Mouse (Mus musculus): Measurements from ENCODE around the gene Cyp2w1.

Gene Cyp2w1

DNA sequence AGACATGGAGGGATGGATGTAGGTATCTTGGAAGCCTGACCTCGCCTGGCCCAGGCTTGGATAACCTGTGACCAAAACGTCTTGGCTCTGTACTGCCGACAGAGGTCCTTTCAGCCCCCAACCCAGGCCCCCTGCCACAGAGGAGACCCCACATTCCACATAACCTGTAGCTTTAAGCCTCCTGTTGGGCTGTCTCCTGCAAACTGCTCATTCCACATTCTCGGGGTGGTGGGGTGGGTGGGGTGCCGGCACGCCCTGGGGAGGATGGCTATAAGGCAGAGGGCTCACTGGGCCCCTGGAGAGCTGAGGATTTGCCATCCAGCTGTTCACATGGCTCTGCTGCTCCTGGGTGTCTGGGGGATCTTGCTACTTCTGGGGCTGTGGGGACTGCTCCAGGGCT, at the start of gene Cyp2w1:
TSS of gene Cyp2w1 (plus strand) at position 301 of the 400 bp plus-strand sequence.
- no peak for DNase-seq (ENCODE audit: low read depth)

DNA sequence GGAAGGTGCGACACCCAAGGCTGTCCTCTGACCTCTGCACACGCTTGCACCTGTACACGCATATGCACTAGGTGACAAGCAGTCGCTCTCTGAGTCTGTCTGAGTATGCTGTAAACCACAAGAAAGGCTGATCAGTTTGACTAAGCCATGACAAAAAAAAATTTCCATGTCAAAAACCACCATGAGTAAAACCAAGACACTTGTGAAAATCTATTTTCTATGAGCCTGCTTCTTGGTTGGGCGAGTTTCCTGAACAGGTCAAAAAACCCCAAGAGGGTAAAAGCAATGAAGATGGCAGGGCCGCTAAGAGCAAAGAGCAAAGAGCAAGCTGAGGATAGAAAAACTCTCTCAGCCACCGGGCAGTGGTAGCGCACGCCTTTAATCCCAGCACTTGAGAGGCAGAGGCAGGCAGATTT, 48.8 kb upstream of the Cyp2w1 start:
- no peak for DNase-seq (ENCODE audit: low read depth)

DNA sequence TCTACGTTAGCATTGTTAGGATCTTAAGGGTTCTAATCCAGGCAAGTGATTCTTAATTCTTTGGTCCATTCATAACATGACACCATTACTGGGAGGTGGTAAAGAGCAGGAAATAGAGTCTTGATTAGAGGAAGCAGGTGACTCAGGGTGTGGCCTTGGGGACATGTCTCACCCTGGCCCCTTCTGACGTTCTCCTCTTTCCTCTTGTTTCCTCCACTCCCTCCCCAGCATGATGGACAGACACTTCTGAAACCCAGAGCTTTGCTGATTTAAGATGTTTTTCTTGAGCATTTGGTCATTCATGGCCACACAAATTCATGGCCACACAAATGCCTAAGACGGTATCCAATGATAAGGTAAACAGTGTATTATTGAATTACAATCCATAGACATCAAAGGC, 42.5 kb upstream of the Cyp2w1 start:
- DNase-seq (ENCODE audit: low read depth), result no peak

DNA sequence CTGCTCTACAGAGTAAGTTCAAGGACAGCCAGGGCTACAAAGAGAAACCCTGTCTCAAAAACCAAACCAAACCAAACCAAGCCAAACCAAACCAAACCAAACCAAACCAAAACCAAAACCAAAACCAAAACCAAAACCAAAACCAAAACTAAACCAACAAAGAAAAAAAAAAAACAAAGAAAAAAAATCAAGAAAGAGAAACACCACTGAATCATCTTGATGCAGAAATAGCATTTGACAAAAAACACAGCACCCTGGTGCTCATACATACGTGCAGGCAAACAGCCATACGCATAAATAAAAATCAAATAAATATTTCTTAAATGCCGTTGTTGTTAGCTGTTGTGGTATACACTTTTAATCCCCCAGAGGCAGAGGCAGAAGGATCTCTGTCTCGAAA, 41.9 kb upstream of the Cyp2w1 start:
- no peak for DNase-seq (ENCODE audit: low read depth)

DNA sequence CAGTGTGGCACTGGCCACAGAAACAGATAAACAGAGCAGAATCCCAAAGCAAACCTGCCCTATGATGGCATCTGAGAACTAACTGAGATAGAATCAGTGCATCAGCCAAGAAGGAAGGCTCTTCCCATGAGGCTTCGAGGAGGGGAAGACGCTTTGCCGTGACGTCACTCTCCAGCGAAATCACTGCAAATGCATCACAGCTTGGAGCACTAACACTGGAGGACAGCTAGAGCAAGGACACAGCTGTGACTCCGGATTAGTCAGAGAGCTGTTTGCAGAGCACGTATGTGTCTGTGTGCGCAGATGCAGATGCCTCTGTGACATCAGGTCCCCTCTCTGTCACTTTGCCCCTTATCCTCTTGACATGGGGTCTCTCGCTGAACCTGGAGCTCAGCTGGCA, 40.6 kb upstream of the Cyp2w1 start:
- no peak for DNase-seq (ENCODE audit: low read depth)

DNA sequence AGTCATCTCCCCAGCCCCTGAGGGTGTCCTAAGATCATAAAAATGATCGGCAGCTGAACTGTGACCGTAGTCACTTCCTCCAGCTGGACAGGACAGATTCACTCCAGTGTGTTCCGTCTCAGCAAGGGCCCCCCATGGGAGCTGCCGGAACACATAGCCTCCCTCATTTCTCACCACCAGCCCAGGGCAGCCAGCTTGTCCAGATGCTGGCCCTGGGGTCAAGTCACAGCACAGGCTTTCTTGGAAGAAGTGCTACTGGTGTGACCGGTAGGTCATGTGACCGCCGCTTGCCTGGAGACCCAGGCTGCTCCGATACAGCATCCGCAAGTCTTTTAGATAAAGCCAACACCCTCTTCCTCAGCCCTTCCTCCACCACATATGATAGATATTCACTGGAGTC, 38.9 kb upstream of the Cyp2w1 start:
- DNase-seq (ENCODE audit: low read depth), result no peak

DNA sequence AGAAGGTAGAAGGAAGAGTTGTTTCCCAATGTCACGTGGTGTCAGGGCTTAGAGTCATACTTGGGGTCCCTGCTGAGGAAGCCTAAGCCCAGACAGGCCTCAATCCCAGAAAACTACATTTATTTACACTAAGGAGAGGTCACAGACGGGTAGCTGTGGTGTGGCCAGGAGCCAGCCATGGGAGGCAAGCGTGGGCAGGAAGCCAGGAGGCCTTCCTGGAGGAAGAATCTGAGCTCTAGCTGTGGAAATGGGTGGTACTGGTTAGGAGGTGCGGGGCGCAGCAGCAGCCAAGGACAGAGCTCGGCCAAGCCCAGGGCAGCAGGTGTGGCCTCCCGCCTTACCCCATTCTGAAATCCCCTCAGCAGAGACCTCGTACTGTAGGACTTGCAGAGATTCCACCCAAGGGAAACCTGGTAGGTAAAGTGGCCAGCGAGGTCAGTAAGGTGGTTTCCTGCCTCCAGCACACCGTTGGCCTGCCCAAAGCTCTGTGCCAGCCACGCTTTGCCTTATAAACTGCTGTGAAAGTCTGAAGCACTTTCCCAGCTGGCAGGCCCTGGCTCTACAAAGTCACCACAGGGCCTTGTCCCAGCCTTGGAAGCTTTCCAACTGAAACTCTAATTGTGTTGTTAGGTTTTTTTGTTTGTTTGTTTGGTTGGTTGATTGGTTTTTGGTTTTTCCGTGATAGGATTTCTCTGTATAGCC, 37.3 kb upstream of the Cyp2w1 start:
- no peak for DNase-seq (ENCODE audit: low read depth)

DNA sequence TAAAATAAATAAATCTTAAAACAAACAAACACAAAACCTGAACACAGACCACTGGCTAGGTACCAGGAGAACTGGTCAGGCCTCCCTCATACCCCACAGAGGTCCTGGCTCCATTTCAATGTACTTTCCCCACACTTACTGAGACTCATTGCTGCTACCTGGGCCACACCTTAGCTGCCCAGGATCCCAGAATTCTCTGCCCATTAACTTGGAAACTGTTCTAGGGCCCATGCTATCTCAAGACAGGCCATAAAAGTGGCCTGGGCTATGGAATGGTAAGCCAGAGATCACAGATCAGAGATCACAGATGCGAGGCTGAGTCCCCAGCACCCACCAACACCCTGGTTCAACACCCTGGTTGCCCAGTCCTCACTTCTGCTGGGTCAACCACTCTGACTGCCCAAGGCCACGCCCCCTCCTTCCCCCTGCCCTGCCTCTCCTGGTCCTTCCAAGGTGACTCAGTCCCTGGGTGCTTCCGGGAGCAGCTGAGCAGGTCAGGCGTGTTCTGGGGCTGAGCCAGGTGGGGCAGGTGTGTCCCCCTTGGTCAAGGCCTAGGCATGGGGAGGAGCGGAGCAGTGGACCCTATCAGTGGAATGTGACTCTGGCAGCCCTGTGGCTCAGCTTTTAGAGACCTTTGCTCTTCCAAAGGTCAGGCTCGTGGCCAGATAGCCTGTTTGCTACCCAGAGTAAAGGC, 35.3 kb upstream of the Cyp2w1 start:
- DNase-seq (ENCODE audit: low read depth), result no peak

DNA sequence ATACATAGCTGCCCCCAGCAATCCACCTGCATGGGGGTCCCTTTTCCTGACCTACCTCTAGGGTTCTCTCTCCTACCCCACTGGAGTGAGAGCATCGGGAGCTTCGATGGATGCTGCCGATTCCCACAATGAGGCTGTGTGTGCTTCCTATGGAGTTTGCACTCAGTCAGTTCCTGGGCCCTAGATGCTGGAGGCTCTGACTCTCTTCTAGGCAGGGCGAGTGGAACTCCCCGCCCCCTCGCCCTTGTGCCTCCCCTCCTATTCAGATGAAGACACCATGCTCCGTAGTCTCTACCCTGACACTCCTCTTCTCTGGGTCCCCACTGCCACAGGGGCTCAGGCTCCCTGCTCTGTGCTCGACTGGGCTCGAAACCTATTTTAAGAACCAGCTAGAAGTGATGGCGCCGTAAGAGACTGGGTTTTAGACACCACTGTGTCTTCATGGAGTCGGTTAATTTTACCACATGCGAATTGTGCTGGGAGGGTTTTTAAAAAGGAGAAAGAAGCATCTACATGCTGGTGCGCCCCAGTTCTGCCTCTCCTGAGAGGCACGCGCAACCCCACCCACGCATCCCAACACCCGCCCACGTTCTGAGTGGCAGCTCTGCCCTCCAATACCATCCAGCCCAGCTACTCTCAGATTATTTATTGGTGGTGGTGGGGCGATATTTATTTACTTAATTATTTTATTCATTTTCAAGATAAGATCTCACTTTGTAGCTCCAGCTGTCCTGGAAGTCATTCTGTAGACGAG, 34.5 kb upstream of the Cyp2w1 start:
- DNase-seq (ENCODE audit: low read depth), result no peak

DNA sequence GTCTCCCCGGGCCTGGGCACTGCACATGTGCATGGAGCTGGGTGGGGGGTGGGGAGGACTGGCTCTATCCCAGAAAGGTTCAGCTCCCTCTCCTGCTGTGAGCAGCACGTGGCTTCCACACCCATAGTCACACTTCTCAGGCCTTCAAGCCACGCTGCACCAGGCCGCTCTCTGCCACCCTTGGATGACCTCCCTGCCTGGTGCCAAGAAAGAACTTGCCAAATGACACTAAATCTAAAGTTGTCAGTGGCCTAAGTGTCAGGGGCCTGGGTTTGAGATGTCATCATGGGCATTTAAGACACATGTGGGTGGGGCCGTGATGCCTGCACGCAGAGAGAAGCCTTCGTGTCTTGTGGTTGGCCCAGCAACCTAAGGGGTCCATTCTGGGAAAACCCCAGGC, 32.0 kb upstream of the Cyp2w1 start:
- DNase-seq (ENCODE audit: low read depth), result no peak

DNA sequence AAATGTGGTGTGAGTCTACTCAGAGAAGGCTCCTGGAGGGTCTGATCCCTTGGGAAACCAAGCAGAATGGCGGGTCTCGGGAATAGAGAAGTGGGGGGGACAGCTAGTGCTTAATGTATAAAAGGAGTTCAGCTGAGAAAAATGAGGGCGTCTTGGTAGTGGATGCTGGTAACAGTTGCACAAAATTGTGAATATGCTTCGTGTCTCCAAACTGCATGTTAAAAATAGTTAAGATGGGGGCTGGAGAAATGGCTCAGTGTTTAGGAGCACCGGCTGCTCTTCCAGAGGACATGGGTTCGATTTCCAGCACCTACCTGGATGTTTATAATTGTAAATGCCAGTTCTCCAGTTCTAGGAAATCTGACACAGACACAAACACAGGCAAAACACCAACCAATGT, 31.1 kb upstream of the Cyp2w1 start:
- DNase-seq (ENCODE audit: low read depth), result no peak

DNA sequence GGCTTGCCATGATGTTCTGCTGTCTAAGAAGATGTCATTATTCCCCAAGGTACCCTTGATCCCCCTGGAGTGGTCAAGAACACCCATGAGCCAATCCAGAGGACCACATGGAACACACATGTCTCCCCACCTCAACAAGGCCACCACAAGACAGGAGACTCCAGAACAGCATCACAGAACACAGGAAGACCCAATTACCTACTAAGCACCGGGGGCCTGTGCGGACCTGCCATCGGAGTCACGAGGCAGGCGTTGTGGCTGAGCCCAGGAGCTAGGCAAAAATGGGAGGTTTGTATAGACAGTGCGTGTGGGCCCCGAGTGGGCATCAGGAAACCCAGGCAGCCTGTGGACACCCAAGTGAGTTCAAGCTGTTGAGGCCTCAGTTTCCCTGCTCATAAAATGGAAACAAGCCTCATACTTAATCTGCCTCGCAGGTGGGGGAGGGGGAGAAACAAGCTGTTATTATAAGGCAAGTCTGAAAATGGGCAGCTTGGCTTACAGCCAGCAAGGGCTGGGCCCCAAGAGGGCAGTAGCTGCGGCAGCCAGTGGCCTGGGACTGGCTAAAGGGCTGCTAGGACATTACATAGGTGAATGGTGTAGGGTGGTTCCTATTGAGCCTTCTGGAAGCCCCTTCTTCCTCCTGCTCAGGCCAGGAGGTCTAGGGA, 29.0 kb upstream of the Cyp2w1 start:
- DNase-seq (ENCODE audit: low read depth), result no peak

DNA sequence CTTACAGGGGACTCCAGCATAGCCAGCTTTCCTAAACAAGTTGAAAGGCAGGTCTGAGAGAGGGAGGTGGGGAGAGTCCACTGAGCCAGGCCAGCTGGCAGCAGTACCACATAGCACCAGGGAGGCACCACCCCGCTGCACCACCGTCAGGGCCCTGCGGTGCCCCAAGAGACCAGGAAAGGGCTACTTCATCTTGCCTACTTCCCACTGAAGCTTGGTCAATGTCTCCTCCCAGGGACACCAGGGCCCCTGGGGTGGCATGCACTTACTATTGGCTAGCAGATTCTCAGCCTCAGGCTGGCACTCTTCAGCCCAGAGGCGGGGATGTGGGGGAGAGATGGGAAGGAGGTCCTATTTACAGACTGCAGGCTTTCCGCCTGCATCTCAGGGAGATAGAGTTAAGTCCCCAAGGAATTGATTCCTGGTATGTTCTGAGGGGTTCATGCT, 28.3 kb upstream of the Cyp2w1 start:
- no peak for DNase-seq (ENCODE audit: low read depth)

DNA sequence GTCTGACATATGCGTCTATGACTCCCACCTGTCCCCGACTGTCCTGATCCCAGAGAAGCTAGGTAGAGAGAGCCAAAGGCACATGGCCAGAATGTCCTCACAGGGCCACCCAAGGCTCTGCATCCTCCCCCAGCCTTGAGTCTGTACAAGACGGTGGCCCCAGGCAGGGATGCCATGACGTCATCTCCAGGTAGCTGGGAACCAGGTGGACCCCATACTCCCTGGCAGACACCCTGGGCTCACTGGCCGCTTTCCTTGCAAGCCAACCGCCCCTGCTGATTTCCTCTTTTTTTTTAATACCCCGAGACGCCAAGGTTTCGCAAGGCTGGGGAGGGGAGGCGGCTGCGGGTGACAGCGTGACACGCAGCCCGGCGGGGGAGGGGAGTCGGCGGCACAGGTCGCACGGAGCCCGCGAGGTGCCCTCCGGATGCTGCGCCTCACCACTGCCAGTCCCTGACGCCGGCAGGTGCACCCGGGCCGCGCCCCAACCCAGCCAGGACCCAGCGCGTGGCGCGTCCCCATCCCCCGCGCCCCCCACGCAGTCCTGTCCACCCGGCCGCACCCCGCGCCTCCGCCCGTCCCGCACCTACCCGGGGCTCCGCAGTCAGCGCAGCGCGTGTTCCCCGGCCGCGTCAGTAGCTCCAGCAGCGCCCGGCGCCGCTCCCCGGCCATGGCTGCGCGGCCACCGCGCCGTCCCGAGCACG, 27.6 kb upstream of the Cyp2w1 start:
- no peak for DNase-seq (ENCODE audit: low read depth)

DNA sequence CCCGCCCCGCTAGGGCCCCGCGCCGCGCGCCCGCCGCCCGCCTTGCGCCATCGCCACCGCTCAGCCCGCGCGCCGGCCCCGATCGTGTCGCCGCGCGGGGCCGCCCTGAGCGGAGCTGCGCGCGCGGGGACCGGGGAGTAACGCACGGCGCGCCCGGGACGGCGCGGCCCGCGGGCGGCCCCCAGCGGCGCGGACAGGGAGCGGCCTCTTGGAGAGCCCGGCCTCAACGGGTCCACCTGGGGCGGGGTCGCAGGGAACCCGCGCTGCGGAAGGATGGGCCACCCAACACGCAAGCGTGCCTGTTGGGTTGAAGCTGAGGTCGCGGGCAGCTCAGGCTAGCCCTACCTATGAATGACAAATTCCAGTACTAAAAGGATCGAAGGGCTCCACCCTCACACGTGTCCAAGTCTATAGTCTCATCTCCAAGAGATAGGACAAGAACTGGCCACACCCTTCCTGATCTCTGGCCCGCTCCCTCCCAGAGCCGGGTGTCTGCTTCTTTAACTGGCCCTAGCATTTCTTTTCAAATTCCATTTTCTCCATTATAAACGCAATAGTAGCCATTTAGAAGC, 26.9 kb upstream of the Cyp2w1 start, which contains the start of gene Adap1:
TSS of gene Adap1 (minus strand) at position 228 of the 572 bp plus-strand sequence.
- DNase-seq (ENCODE audit: low read depth), result peak; percentile 54

DNA sequence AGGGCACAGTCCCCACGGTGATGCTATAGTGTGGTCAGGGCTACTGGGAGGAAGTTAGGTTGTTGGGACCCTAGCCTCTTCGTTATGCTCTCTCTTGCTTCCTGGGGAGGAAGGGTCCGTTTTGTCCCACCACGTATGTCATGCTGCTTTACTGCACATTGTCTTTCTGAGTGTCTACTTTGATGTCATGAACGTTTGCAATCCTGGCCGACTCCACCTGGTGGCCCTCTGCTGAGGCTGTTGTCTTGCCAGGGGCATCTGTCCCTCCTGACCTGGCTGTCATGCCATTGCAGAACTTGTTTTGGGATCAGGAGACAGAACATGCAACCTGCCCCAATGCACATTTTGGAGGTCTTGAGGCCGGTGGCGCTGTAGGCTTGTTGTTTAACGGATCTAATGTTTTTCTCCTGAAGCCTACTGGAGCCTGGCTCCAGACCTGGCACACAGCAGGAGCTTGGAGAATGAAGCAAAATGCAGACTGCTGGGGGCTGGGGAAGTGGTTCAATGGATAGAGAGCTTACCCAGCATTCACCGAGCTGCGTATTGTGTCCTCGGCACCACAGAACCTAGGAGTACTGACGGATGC, 26.2 kb upstream of the Cyp2w1 start:
- DNase-seq (ENCODE audit: low read depth), result no peak

DNA sequence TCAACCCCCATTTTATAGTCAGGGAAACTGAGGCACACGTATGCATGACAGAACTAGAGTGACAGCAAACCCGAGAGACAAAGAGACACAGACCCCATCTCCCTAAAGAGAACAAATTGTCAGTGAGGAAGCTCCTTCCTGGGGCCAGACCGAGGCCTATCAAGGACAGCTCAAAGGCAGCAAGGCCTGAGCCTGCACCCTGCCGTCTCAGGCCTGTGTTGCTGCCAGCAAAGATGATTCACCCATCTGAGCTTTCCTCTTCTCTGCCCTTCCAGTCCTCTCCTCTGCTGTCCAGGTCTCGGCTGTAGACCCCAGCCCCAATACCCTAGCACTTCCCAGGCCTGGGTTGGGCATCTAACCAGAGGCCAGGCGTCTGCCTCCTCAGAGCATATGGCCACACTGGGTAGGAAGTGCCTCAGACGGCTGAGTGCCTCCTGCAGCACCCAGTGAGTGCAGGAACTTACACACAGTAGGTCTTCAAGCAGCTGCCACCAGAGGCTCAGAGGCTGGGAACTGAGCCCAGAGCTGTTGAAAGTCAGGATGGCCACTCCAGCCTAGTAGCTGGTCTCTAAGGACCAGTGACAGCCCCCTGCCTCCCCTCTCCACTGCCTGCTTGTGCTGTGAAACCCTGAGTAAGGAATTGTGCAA, 25.3 kb upstream of the Cyp2w1 start:
- no peak for DNase-seq (ENCODE audit: low read depth)

DNA sequence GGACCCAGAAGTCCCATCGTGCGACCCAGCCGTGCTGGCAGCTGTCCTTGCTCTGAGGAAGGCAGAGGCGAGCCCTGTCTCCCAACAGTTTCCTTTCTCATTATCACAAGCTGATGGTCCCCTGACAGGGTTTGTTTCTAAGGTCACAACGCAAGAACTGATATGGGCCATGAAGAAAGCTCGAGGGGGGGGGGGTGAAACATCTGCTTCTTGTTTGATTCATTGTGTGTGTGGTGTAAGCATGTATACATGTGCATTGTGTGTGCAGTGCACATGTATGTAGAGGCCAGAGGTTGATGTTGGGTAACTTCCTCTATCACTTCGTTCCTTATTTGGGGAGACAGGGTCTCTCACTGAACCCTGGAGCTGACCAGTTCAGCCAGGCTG, 24.8 kb upstream of the Cyp2w1 start:
- DNase-seq (ENCODE audit: low read depth), result no peak

DNA sequence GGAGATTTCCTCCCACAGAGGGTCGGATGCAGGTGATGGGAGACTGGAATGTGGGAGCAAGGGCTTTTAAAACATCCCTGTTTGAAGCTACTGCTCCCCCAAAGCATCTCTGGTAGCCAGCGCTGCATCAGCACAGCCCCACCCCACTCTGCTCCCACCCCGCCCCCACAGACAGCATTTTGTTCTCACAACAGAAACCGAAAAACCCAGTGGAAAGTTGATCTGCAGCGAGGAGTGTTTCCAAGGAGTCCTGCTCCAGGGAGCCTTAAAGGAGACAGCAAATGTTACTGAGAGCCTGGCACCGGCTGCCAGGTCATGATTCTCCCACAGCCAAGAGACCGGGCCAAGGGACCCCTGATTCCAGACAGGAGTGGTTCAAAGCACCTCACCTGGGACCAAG, 21.7 kb upstream of the Cyp2w1 start:
- DNase-seq (ENCODE audit: low read depth), result no peak

DNA sequence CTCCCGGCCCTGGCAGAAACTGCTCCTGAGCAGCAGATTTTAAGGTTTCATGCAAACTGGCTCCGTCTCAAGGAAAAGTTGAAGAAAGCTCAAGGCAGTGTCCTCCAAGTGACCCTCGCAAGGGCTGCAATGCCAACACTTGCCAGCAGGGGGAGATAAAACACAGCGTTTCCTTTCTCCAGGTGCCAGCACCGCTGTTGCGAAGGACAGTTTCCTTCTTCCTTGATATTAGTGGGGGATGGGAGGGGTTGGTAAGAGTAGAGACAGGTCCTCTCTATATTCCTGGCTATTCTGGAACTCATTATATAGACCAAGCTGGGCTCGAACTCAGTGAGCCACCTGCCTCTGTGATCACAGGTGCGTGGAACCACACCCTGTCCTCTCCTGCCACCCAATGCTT, 20.7 kb upstream of the Cyp2w1 start:
- DNase-seq (ENCODE audit: low read depth), result peak; percentile 75

Measured in c-Kit-positive CD71-positive TER-119-negative erythroid progenitor cells, embryonic 14.5 days (primary cell).